Mouse (Mus musculus): ENCODE measurements around the gene 1810010D01Rik.

GRCm38 (mm10) chr7:145194455-145195161 is 13.3 kb downstream of the 1810010D01Rik start:
- no peak for TF ChIP-seq CTCF (IDR thresholded peaks at IDR 0.05; ENCODE audit: borderline replicate concordance, control insufficient read depth, extremely low read depth, insufficient read depth, low read length, poor library complexity)
- no peak for TF ChIP-seq POLR2A (IDR thresholded peaks at IDR 0.05; ENCODE audit: control insufficient read depth, extremely low read depth, insufficient read depth, low read length, poor library complexity)

Measured in thymus, adult 2 months (tissue).